Mouse (Mus musculus): ENCODE measurements around the gene Pef1.

The Pef1 gene

DNA sequence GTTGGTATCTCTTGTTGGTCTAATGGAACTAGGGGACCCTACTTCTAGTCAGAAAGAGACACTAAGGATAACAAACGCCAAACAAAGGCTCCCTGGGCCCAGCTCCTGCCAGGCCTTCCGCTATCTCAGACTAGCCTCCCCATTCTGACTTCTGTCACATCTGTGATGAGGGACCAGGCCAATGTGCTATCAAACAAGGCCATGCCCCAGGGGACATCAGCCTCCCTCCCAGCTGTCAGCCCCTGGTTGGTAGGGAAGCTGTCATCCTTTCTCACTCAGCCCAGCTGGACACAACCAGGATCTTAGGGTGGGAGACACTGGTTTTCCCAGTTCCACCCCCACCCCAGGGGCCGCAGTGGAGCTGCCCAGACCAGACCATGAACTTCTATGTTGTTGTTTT, 7.2 kb upstream of the Pef1 start:
- DNase-seq (ENCODE audit: low spot score in 2 of 2) = no peak

DNA sequence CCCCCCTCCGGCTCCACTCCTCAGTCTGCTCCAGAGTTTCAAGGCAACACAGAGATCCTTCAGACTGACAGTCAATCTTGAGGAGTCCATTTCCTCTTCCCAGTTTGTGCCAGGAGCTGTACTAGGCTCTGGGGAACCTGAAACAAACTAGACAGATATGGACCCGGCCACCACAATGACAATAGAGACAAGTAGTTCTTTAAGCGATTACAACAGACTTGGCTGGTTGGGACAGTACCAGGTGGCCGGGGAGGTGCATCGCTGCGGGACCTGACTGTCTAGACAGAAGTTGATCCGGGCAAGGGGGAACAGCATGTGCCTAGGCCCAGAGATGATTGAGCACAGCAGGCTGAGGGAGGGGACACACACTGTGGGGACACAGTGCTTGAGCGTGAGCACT, 1.2 kb upstream of the Pef1 start:
- DNase-seq (ENCODE audit: low spot score in 2 of 2) = no peak

DNA sequence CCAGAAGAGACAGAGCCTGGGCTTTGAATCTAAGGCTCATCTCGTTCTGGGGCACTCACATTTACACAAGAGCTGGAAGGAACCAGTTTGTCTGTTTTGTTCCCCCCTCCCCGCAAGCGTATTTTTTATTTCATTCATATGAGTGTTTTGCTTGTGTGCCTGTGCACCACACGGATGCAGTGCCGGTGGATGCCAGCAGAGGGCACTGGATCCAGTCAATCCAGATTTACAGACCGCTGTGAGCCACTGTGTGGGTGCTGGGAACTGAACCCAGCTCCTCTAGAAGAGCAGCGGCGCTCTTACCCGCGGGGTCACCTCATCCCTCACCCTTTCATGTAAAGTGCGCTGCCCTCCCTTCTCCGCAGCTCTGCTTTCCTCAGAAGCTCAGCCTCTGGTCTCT, 1.3 kb downstream of the Pef1 start:
- no peak for DNase-seq (ENCODE audit: low spot score in 2 of 2)

DNA sequence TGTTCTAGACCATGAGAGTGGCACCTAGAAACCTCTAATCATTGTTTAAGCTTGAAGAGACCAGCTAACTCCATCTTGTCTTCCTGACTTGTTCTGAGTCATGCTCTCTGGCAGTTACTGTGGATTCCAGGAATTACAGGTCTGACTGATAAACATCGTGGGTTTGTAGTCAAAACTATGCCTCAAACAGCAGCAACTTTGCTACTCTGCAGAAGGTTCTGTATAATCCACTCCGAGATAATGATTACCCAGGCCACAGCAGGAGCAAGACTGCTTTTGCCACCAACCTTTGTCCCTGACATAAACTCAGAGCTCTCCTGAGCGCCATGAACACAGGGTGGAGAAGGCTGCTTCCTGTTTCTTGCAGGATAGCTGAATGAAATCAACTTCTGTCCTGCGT, 2.2 kb downstream of the Pef1 start:
- no peak for DNase-seq (ENCODE audit: low spot score in 2 of 2)

DNA sequence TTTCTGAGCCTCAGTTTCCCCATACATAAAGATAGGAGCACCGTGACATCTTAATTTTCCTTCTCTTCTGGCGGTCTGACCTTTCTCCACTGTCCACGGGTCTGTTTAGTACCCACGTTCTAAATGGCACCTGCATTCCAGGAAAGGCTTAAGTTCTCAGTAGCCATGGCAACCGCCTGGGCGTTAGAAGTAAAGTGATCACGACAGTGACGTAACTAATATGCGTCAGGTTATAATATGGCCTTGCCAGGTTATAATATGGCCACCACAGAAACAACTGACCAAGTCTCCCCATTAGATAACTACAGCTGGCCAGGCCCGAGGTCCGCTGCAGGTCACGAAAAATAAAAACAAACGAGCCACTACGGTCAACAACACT, 4.7 kb downstream of the Pef1 start:
- no peak for DNase-seq (ENCODE audit: low spot score in 2 of 2)

DNA sequence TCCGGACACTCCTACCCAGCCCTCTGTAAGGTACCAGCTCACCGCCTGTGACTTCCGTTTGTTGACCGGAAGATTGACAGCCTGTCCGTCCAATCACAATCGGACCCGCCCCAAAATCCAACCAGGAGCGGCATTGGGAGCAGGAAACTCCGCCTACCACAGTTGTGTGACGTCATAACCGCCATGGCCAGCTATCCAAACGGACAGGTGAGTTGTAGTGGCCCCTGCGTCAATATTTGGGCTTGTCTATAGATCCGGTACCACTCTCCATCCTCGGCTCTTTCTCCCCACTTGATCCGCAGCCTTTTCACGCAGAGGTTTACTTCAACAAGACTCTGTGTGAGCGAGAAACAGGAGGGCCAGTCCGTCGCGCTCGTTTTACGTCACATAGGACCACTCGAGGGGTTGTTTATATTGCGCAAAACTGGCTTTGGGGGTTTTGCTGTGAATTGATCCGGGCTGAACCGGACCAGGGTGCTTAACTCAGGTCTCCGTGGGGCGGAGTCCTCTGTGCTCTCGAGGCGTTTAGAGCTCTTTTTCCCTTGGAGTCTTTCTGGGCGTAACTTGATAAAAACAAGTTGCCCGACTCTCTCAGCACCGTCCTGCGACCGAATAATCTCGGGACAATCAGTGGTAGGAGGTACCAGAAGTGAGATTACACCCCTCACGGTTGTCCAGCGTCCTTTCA, 5.2 kb downstream of the Pef1 start:
- DNase-seq (ENCODE audit: low spot score in 2 of 2) = peak; percentile 97 to 100

DNA sequence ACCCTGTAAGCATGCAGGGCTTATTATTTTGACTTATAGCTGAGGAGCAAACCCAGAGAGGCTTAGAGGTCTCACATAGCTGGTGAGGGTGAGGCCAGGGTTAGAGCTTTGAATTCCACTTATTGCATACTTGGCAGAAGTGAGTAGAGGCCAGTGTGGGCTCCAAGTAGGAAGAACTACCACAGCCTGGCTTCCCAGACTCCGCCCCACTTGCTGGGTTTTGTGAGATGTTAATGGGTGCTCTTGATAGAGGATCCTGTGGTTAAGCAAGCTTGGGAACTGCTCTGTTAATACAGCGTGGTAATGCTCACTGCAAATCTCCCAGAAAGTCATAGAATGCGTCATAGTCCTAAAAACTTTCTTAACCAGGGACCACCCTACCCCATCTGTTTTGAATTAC, 6.6 kb downstream of the Pef1 start:
- no peak for DNase-seq (ENCODE audit: low spot score in 2 of 2)

DNA sequence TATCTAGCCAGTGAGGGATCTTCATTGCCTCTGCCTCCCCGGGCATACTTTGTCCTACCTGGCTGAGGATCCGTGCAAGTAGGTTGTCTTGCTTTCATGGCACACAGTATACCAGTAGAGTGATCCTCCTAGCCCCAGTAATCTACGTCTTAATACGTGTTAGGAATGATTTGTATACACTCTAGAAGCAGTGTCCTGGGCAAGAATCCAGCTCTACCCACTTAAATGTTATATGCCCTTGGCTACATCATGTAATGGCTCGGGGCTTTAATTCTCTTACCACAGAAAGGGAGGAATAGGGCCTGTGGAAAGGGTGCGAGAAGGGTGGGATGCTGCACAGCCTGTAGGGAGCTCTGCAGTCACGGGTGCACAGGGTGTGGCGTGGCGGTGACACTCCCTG, 7.3 kb downstream of the Pef1 start:
- no peak for DNase-seq (ENCODE audit: low spot score in 2 of 2)

DNA sequence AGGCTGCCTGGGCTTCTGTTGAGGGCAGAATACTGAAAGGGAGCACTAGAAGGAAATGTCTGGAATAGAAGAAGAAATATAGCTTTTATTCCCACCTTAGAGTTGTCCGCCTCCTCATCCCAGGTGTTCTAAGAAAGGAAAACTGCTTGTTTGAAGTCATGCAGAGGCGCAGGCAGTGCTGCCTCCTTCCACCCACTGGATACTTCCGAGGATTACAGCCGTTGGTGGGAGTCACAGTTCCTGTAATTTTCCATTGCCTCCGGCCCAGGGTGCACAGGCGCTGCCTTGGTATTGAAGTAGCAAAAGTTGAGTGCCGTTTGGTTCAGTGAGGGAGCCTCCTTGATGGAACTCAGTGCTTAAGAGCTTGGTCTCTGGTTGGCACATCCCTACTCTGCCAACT, 7.7 kb downstream of the Pef1 start:
- DNase-seq (ENCODE audit: low spot score in 2 of 2) = no peak

DNA sequence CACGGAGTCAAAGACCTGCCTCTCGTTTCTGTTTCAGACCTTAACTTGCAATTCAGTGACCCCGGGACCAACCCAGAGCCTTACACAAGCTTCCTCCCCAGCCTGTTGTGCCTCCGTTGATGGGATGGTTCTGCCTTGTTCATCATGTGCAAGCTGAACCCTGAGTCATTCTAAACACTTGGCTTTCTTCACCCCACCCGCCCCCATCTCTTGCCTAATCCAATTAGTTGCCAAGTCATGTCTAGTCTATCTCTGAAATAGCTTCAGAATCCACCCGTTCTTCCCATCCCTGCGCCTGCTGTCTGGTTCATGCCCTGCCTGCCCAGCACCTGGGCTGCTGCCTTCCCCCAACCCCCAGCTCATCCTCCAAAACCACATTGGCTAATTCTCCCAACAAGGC, 9.9 kb downstream of the Pef1 start:
- no peak for DNase-seq (ENCODE audit: low spot score in 2 of 2)

DNA sequence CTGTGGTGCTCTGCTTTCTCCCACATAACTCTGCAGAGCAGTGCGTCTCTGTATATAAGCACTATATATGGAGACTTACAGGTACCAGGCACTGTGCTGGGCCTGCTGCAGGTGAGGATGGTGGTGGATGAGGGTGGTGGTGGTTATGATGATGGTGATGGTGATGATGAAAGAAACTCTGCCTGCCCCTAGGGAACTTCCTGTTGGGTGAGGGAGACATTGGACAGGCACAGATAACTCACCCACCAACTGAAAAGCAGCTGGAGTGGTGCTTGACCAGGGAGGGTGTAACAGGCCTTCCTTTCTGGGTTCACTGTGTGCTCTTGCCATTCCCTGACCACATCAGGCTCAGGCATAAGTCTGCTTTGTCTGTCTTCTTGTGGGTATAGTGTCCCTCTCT, 10.4 kb downstream of the Pef1 start:
- DNase-seq (ENCODE audit: low spot score in 2 of 2) = no peak

DNA sequence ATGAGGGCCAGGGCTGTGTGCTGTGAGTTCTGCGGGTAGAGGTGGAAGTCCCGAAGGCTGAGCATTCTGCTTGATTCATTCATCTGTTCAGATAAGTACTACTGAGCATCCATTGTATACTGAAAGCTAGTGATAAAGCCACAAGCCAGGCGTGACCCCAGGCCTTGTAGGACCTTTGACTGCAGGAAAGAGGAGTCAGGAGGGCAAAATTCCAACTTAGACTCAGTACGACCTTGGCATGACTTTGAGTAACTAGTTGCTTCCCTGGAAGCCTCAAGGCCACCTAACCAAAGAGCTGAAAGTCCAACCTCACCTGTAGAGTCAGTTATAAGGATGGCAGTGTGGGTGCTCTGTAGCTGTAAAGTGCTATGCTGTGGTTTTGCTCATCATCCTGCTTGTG, 18.4 kb downstream of the Pef1 start:
- no peak for DNase-seq (ENCODE audit: low spot score in 2 of 2)

DNA sequence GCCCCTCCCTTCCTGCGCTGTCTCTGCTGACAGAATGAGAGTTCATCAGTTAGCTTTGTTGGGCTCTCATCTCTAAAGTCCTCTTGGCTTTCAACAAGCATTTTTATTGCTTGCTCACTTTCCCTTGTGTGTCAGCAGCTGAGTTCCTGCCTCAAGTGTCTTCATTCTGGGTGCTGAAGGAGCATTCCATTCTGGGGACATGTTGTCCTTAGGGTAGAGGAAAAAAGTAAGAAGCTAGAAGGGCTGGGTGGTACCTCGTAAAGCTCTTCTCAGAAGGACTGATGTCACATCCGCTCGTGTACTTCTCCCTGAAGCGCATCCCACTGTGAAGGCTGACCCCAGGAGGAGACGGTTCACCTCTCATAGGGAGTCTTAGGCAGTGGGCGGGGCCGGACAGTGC, 19.2 kb downstream of the Pef1 start:
- DNase-seq (ENCODE audit: low spot score in 2 of 2) = no peak

DNA sequence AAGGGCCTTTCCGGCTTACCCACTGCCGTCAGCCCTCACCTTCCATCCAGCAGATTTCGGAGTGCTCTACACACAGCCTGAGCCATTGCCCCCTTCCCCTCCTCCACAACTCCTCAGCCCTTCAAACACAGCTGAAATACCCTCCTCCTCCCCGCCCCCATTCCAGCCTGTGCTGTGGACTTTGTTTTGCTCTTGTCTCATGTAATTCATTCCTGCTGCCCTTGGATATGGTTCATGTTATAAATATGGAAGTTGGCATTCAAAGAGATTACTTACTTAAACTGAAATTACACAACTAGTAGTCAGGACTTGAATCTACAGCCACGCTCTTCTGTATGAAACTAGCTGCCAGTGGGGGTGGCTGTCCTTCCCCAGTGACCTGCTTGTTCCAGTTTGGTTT, 20.7 kb downstream of the Pef1 start:
- no peak for DNase-seq (ENCODE audit: low spot score in 2 of 2)

DNA sequence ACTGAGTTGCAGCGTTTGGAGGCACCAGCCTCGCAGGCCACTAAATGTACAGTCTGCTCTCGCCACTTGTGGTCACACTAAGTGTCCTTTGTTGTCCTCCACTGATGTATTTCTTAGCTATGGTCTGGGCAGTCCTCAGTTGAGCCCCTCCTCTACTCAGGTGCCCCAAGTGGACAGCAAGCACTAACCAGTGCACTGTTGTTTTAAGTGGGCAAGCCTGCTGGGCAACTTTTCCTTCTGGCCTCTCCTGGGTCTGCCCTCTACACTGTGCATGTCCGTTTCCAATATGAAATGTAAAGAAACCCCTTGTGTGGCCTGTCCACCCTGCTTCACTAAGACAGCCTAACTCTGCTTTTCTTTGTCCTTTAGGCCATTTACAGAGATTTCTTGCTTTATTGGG, 21.8 kb downstream of the Pef1 start:
- no peak for DNase-seq (ENCODE audit: low spot score in 2 of 2)

DNA sequence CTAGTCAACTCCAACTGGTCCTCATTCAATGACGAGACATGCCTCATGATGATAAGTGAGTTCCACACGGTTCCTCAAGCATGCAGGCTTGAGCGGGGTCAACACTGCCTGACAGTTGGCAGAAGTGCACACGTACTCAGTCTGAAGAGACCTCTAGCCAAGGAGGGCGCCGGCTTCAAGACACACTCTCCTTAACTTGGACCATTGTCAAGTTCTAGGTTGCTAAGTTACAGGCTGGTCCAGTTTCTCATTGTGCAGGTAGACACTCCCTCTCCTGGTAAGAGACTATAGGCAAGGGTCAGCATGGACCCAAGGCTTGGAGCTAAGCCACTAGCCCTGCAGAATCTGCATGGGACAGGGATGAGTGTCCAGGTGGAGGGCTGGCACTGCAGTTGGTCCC, 22.8 kb downstream of the Pef1 start:
- no peak for DNase-seq (ENCODE audit: low spot score in 2 of 2)

DNA sequence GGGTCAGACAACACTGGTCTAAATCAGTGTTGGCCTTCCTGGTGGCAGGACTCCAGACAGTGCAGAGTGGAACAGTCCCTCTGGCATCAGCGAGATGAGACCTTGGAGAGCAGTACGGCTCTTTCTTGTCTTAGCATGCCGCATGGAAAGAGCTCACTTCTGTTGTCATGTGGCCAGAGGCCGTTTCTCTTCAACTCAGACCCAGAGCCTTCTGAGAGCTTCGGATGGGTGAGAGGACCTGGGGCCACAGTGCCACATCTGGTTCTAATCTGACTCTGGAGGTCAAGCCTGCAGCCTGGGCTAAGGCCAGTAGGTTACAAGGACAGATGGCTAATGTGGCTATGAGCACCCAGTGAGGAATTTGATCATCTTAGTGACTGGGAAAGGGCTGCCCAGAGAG, 23.6 kb downstream of the Pef1 start:
- DNase-seq (ENCODE audit: low spot score in 2 of 2) = no peak

DNA sequence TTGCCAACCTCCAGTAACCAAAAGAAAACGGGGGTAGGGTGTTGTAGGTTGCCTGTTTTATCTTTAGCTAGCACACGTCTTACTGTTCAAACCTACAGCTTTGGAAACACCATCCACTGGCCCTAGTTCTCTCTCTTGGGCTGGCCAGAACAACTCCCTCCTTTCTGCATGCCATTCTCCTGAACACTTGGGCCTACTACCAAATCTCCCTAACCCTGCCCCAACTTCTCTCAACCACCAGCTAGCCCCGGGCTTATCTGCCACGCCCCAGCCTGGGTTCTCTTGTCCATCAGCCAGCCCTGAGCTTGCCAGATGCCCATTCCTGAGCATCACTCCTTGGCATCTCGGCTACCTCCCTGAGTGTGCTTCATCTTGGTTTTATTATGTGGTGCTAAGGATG, 26.5 kb downstream of the Pef1 start:
- DNase-seq (ENCODE audit: low spot score in 2 of 2) = no peak

DNA sequence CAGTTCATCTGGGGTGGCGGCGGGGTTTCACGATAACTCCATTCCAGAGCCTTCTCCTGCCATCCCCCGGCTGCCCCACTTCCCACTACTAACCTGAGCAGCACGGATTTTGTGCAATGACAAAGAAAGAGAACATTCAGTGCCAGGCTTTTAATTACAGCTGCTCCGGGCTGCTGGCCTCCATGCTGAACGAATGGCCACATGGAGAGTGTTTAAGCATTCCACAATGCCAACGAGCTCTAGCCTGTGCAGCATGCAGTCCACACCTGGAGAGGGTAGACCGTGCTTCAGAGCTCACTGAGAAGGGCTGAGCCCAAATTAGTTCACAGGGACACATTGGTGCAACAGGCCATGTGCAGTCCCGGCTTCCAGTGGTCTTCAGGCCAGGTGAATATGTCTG, 27.7 kb downstream of the Pef1 start:
- DNase-seq (ENCODE audit: low spot score in 2 of 2) = no peak

DNA sequence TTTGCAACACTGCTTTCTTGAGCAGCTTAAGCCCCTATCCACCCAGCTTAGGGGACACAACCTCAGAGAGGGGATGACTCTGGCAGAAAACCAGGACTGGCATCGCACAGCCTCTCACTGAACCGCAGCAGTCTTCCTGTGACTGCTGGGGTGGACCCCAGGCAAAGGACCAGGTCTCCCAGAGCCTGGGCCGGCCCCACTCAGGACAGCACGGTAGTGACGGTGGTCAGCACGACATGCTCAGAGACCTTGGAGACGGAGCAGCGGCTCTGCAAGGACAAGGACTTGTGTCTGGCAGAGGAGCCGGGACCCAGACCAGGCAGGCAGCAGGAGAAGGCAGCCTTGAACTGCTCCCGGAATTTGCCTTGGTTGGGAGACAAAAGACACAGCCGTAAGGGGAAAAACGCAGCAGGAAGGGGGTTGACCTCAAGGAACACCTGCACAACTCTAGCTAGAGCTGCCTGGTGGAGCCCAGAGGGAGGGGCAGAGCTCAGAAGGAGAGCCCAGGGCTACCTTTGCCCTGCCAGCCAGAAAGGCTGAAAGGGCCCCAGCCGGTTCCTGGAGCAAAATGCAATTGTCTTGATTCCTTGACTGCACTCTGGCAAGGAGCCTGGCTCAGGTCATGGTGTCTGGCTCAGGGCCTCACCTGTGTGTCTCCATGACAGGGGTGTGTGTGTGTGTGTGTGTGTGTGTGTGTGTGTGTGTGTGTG, 28.4 kb downstream of the Pef1 start:
- DNase-seq (ENCODE audit: low spot score in 2 of 2) = peak in 1 of 2 experiments; percentile 59

DNA sequence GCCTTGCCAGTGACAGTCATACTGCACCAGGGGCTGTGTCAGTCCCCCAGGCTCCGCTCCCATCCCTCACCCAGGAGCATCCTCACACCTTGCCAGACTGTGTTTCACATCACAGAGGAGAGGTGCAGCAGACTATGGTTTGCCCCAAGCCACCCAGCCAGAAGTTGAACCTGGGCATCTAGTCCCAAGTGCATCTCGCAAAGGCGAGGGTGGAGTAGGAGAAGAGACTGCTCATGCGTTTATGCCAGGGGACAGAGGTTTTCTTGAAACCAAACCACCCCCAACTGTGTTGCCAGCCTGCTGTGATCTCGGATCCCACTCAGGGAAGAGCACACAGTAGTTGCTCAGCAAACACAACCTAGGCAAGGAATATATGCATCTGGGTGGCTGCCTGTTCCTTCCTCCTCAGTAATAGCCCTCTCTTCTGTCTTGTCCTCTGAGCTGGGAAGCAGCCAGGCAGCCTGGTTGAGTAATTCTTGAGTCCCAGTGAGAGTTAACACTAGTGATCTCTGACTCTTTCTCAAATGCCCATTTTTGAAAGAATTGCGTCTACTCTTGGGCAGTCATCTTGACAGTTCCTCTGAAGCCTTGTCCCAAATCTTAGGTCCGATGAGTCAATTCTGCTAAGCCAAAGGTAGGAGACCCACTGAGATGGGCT, 29.2 kb downstream of the Pef1 start:
- no peak for DNase-seq (ENCODE audit: low spot score in 2 of 2)

DNA sequence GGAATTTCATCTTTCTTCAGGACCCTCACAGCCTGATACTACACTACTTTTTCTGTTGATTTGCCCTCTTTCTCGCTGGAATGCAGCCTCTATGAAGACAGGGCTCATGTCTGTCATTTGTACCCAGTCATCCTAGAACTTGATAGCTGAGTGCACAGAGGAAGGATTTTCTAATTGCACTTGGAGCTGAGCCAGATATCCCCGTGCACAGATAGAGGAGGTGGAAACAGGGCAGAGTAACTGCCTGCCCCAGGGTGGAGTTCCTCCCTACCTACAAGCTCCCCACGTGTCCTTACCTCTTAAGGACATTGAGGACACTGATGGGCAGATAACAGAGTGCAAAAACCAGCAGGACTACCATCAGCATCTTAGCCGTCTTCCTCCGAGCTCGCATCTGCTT, 31.0 kb downstream of the Pef1 start:
- no peak for DNase-seq (ENCODE audit: low spot score in 2 of 2)

DNA sequence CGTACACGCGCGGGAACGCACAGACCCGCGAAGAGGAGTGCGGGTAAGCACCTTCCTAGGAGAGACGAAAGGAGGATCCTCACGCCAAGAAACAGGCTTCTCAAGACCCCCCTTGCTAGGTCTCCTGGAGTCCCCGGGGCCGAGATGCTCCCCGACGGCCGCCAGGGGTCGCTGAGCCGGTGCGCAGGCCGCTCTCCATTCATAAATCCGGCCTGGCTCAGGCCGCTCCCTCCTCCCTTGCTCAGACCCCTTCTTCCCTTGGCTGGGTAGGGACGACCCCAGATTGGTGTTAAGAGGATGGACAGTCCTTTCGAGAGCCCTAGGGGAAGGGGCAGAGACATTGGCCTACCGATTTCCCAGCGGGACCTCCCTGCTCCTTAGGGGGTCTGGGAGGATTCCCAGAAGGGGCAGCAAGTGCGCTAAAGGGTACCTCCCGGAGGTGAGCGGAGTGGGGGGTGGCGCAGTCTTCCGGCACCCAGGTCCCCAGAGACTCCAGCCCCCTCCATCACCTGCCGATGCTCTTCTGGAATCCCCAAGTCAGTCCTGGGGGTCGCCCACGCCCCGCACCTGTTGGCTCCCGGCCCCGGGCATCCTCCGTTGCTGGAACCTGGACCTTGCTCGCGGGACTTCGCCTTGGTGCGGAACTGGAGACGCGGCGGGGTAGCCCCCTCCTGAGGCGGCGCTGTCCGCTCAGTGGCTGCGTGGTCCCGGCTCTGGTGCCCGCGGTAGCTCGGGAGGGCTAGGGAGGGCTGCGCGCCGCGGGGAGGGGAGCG, 36.3 kb downstream of the Pef1 start:
- peak; percentile 65 to 77 for DNase-seq (ENCODE audit: low spot score in 2 of 2)
